Comparison of ENCODE assay signal across 9 mouse cellular contexts in the genomic region with DNA sequence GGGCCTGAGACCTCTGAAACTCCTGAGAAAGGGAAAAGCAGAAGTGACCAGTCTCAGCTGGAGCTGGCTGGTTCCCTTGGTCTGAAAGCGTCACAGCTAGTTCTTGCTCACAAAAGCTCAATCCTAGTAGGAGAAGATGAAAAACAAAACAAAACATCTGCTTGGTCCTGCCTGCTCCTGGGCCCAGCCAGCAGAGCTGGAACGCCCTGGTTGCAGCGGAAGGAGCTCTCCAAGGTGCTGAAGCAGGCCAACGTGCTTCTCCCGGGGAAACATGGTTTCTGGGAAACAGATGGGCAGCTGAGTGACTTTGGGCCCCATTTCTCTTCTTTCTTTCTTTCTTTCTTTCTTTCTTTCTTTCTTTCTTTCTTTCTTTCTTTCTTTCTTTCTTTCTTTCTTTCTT. TPM values are rescaled to one million over a fixed set of nuclear protein-coding genes. Genes with fewer than 3 reads are reported as not detected.
DNase-seq lines count a peak whose midpoint lies in the region; ATAC-seq and TF ChIP-seq lines count a peak whose summit lies in the region.
"Had no signal": no experiment of that assay in that cellular context is flagged by ENCODE, and none has a peak within 500 bp of the region (broad histone marks: within the 10 kb centered on the region; RNA-seq: fewer than 3 reads in every experiment).

No protein-coding gene starts in this region.

- DNase-seq in kidney, adult 8-10 months: peak; percentile 12 to 53
- DNase-seq in WW6 (ENCODE audit: low read depth, low spot score): peak; percentile 14
- DNase-seq in forelimb bud, embryonic 11.5 days (ENCODE audit: low read depth, low spot score): peak; percentile 83
- peak; percentile 25 for DNase-seq in lung, adult 2 months
- DNase-seq in thymus, postnatal 14 days: peak; percentile 54
- no peak for DNase-seq in left cerebral cortex, postnatal 36 days (ENCODE audit: low spot score in 2 of 2)

- H3K27me3 ChIP-seq in kidney, embryonic 14.5 days (ENCODE audit: control insufficient read depth, insufficient read depth, low read length): no peaks in the 10 kb centered on the region

- no peak overlapping the region for H3K4me3 ChIP-seq in kidney, embryonic 14.5 days (ENCODE audit: low read length)
- no peak overlapping the region for H3K4me3 ChIP-seq in lung, adult 2 months (replicated peaks; ENCODE audit: extremely low read depth, low read depth, low read length)
- H3K4me3 ChIP-seq: megakaryocyte, embryonic 14.5 days had no signal

- no peak for ATAC-seq in kidney, embryonic 14.5 days (ENCODE audit: low FRiP score, low TSS enrichment)
- no peak for ATAC-seq in inflammation-experienced regulatory T-cells, adult 6 months

- no peaks in the 10 kb centered on the region for H3K9me3 ChIP-seq in kidney, embryonic 14.5 days (ENCODE audit: control insufficient read depth, low read length)
- H3K9me3 ChIP-seq: megakaryocyte, embryonic 14.5 days had no signal

- TF ChIP-seq CTCF in lung, adult 2 months (IDR thresholded peaks at IDR 0.05; ENCODE audit: insufficient read depth, low read length): no peak

- H3K9ac ChIP-seq in kidney, embryonic 14.5 days (ENCODE audit: low read depth, low read length): no peak overlapping the region

- no peaks in the 10 kb centered on the region for H3K36me3 ChIP-seq in kidney, embryonic 14.5 days (ENCODE audit: control insufficient read depth, insufficient read depth, low read length)

- intact Hi-C loops in left cerebral cortex, postnatal 36 days (cut with DNase I): no loop called here

- H3K27ac ChIP-seq in kidney, embryonic 14.5 days (ENCODE audit: low read depth, low read length): no peak overlapping the region

- 0% methylated on average over 5 of the region's 5 CpGs for WGBS in kidney, embryonic 14.5 days
- WGBS in lung, adult 2 months: 2% methylated on average over 5 of the region's 5 CpGs

- TF ChIP-seq POLR2A in lung, adult 2 months (IDR thresholded peaks at IDR 0.05; ENCODE audit: borderline replicate concordance, extremely low read depth, low read depth, low read length): no peak

- H3K4me2 ChIP-seq in kidney, embryonic 14.5 days (replicated peaks; ENCODE audit: low read depth, low read length): no peak overlapping the region

- no peaks in the 10 kb centered on the region for H3K4me1 ChIP-seq in kidney, embryonic 14.5 days (ENCODE audit: control insufficient read depth, insufficient read depth, low read length)
- H3K4me1 ChIP-seq in lung, adult 2 months (ENCODE audit: control insufficient read depth, insufficient read depth, low read length): no peaks in the 10 kb centered on the region
- H3K4me1 ChIP-seq: megakaryocyte, embryonic 14.5 days had no signal

RNA-seq across cellular contexts. Expression of a gene that starts 53.4 kb away (rescaled TPM):
- not detected in 2 replicates for polyA plus RNA-seq in kidney, embryonic 14.5 days (2014; fragmentation: Nextera tagmentation; extraction: Ambion mirVana)
- not detected in 2 replicates for polyA plus RNA-seq in lung, adult 2 months (2012; rRNA removed)
- total RNA-seq in left cerebral cortex, postnatal 36 days (2021): 10 to 100 TPM; 54.1 to 56.5 TPM
- not detected for polyA plus RNA-seq in inflammation-experienced regulatory T-cells, adult 6 months (2017; shearing (Covaris generic))

Comparison
In these comparisons a context has a peak if more than half of its experiments do, and no peak if none do; other contexts are left out.
1. DNase-seq: peak in kidney, adult 8-10 months (2 of 2), WW6 (single experiment), forelimb bud, embryonic 11.5 days (single experiment), lung, adult 2 months (single experiment) and thymus, postnatal 14 days (single experiment); none in left cerebral cortex, postnatal 36 days (0 of 2).